Mouse (Mus musculus): Measurements from ENCODE around the gene Pdia5.
A peak's percentile ranks its signal among the peaks of the same experiment; 100 is the strongest.

- TF ChIP-seq CTCF (IDR thresholded peaks at IDR 0.05) (no peak), EP300 (IDR thresholded peaks at IDR 0.05) (peak; percentile 44; the same call in 1 of the 2 replicates)
Observed at GRCm38 (mm10) chr16:35467044-35467443, 23.6 kb downstream of the Pdia5 start.

All from lung, postnatal 0 days (tissue).